In the genomic region with DNA sequence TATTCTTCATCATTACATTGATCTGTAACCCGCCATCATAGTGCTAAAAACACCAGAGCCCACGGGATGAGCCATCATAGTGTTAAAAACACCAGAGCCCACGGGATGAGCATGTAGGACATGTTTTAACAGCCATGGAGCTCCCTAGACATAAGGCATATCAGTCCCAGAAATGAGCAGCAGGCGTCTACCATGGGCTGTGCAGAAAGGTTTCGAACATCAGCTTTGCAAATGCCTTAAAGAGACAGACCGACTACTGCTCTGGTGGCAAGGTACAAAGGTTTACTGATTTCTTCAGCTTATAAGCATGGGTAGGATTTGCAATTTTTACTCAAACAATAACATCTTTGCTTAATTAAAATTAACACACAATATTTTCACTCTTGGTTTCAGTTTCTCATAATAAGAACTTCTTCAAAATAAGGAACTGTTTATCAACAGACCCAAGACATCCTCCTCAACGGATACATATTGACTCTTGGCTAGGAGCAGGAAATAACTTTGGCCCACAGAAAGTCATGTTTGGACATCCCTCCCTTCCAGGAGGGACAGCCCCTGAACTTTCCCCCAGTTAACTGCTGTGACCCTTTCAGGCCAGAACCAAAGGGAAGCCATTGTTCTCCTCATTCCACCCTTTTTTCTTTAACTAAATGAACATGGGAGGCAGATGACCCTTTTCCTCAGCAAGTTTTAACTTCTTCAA, we compare ENCODE assay signal across 23 mouse cellular contexts. TPM values are rescaled to one million over a fixed set of nuclear protein-coding genes. Genes with fewer than 3 reads are reported as not detected.
DNase-seq lines count a peak whose midpoint lies in the region; ATAC-seq lines count a peak whose summit lies in the region.
"Had no signal": no experiment of that assay in that cellular context is flagged by ENCODE, and none has a peak within 500 bp of the region (broad histone marks: within the 10 kb centered on the region; RNA-seq: fewer than 3 reads in every experiment).

No protein-coding gene starts in this region.

- no peaks in the 10 kb centered on the region for H3K27me3 ChIP-seq in liver, embryonic 11.5 days (replicated peaks; ENCODE audit: control insufficient read depth, insufficient read depth, low read length)
- H3K27me3 ChIP-seq in liver, embryonic 12.5 days (replicated peaks): no peaks in the 10 kb centered on the region
- H3K27me3 ChIP-seq in hindbrain, embryonic 12.5 days: no peaks in the 10 kb centered on the region
- H3K27me3 ChIP-seq: embryonic facial prominence, embryonic 12.5 days; midbrain, embryonic 15.5 days had no signal

- 0 out of 2 replicates have a peak, but pooled peaks have one; percentile 41 for ATAC-seq in liver, embryonic 11.5 days (replicated peaks; ENCODE audit: low FRiP score)
- ATAC-seq in liver, embryonic 12.5 days: no peak
- peak; percentile 91 for ATAC-seq in megakaryocyte progenitor cell, adult 5-6 weeks (replicated peaks; ENCODE audit: poor library complexity)
- ATAC-seq in hindbrain, embryonic 12.5 days (ENCODE audit: low FRiP score): no peak
- ATAC-seq: forebrain, postnatal 0 days; midbrain, embryonic 15.5 days had no signal

- DNase-seq in heart, adult 8-10 months (ENCODE audit: low spot score): peak; percentile 19
- DNase-seq in heart, postnatal 4 days: no peak
- DNase-seq in liver, embryonic 11.5 days (ENCODE audit: low spot score): no peak
- peak; percentile 14 for DNase-seq in adipocyte (ENCODE audit: low spot score)
- DNase-seq: cerebellum, adult 11-12 months; cerebellum, postnatal 36 days; forebrain, postnatal 0 days; heart, adult 2 months; kidney, postnatal 14 days; thymus, adult 18-20 months had no signal

- 54% methylated on average over 7 of the region's 7 CpGs for WGBS in liver, embryonic 11.5 days
- WGBS in liver, embryonic 12.5 days (ENCODE audit: insufficient replicate concordance): 32% methylated on average over 7 of the region's 7 CpGs
- 71% methylated on average over 7 of the region's 7 CpGs for WGBS in hindbrain, embryonic 12.5 days

- no peaks in the 10 kb centered on the region for H3K4me1 ChIP-seq in liver, embryonic 11.5 days (replicated peaks; ENCODE audit: control insufficient read depth, insufficient read depth, low read length)
- no peaks in the 10 kb centered on the region for H3K4me1 ChIP-seq in liver, embryonic 12.5 days
- H3K4me1 ChIP-seq in hindbrain, embryonic 12.5 days: no peaks in the 10 kb centered on the region
- H3K4me1 ChIP-seq: embryonic facial prominence, embryonic 12.5 days; midbrain, embryonic 15.5 days had no signal

- no peaks in the 10 kb centered on the region for H3K9me3 ChIP-seq in liver, embryonic 11.5 days (ENCODE audit: control insufficient read depth, low read length)
- H3K9me3 ChIP-seq in liver, embryonic 12.5 days (replicated peaks): no peaks in the 10 kb centered on the region
- H3K9me3 ChIP-seq in hindbrain, embryonic 12.5 days (replicated peaks): no peaks in the 10 kb centered on the region
- H3K9me3 ChIP-seq: embryonic facial prominence, embryonic 12.5 days; hindbrain, embryonic 10.5 days; midbrain, embryonic 15.5 days had no signal

- H3K9ac ChIP-seq in liver, embryonic 11.5 days (ENCODE audit: low read depth, low read length): no peak overlapping the region
- no peak overlapping the region for H3K9ac ChIP-seq in liver, embryonic 12.5 days
- no peak overlapping the region for H3K9ac ChIP-seq in hindbrain, embryonic 12.5 days
- H3K9ac ChIP-seq: embryonic facial prominence, embryonic 12.5 days; forebrain, postnatal 0 days; midbrain, embryonic 15.5 days had no signal

- no peak overlapping the region for H3K4me3 ChIP-seq in liver, embryonic 11.5 days (ENCODE audit: low read depth, low read length)
- no peak overlapping the region for H3K4me3 ChIP-seq in liver, embryonic 12.5 days
- no peak overlapping the region for H3K4me3 ChIP-seq in hindbrain, embryonic 12.5 days
- H3K4me3 ChIP-seq: embryonic facial prominence, embryonic 12.5 days; heart, adult 2 months; hindbrain, embryonic 10.5 days; midbrain, embryonic 15.5 days had no signal

- no peak overlapping the region for H3K27ac ChIP-seq in liver, embryonic 11.5 days (ENCODE audit: low read depth, low read length)
- H3K27ac ChIP-seq in liver, embryonic 12.5 days: no peak overlapping the region
- no peak overlapping the region for H3K27ac ChIP-seq in hindbrain, embryonic 12.5 days
- H3K27ac ChIP-seq: embryonic facial prominence, embryonic 12.5 days; heart, adult 2 months; hindbrain, embryonic 10.5 days; macrophage; midbrain, embryonic 15.5 days had no signal

- H3K4me2 ChIP-seq in liver, embryonic 11.5 days: no peak overlapping the region
- no peak overlapping the region for H3K4me2 ChIP-seq in liver, embryonic 12.5 days
- H3K4me2 ChIP-seq in hindbrain, embryonic 12.5 days (replicated peaks): no peak overlapping the region
- H3K4me2 ChIP-seq: embryonic facial prominence, embryonic 12.5 days; midbrain, embryonic 15.5 days had no signal

- no peaks in the 10 kb centered on the region for H3K36me3 ChIP-seq in liver, embryonic 11.5 days (ENCODE audit: control insufficient read depth, insufficient read depth, low read length)
- H3K36me3 ChIP-seq in liver, embryonic 12.5 days: no peaks in the 10 kb centered on the region
- no peaks in the 10 kb centered on the region for H3K36me3 ChIP-seq in hindbrain, embryonic 12.5 days
- H3K36me3 ChIP-seq: embryonic facial prominence, embryonic 12.5 days; hindbrain, embryonic 10.5 days; midbrain, embryonic 15.5 days had no signal

RNA-seq across cellular contexts. Expression of a gene that starts 10.4 kb away (rescaled TPM):
- total RNA-seq in heart, adult 8-10 months (2022): not detected
- not detected for total RNA-seq in heart, postnatal 4 days (2021)
- polyA plus RNA-seq in liver, embryonic 11.5 days (2014; fragmentation: Nextera tagmentation; extraction: Ambion mirVana): 0.08 and 0.39 TPM in 2 replicates
- 0.06 and 0.20 TPM in 2 replicates for polyA plus RNA-seq in liver, embryonic 12.5 days (2016; fragmentation: Nextera tagmentation; extraction: Ambion mirVana)
- total RNA-seq in megakaryocyte progenitor cell, adult 5-6 weeks (2015): 1.7 and 2.1 TPM in 2 replicates
- total RNA-seq in megakaryocyte progenitor cell, adult 5-6 weeks (2017): 1.2 and 1.4 TPM in 2 replicates
- 0.14 and 0.34 TPM in 2 replicates for polyA plus RNA-seq in hindbrain, embryonic 12.5 days (2016; fragmentation: Nextera tagmentation; extraction: Ambion mirVana)
- total RNA-seq: ES-E14; forebrain, postnatal 0 days; gastrocnemius, adult 18-20 months; left cerebral cortex, adult 8-10 months had no signal
- polyA plus RNA-seq: hindbrain, embryonic 10.5 days; limb, embryonic 11.5 days had no signal

RNA-seq across cellular contexts. Expression of a gene that starts 11.3 kb away (rescaled TPM):
- 1 to 10 TPM in 3 of 4 experiments, under 1 TPM in 1; 0.84 to 2.1 (median 1.8) TPM for total RNA-seq in heart, adult 8-10 months (2022)
- total RNA-seq in heart, postnatal 4 days (2021): 1 to 10 TPM in 1 of 2 experiments, under 1 TPM in 1; 0.83 to 1.7 TPM
- 1.2 and 2.6 TPM in 2 replicates for polyA plus RNA-seq in liver, embryonic 11.5 days (2014; fragmentation: Nextera tagmentation; extraction: Ambion mirVana)
- 1.3 and 1.9 TPM in 2 replicates for polyA plus RNA-seq in liver, embryonic 12.5 days (2016; fragmentation: Nextera tagmentation; extraction: Ambion mirVana)
- total RNA-seq in megakaryocyte progenitor cell, adult 5-6 weeks (2015): 14.9 and 26.9 TPM in 2 replicates
- 17.9 and 22.6 TPM in 2 replicates for total RNA-seq in megakaryocyte progenitor cell, adult 5-6 weeks (2017)
- polyA plus RNA-seq in hindbrain, embryonic 12.5 days (2016; fragmentation: Nextera tagmentation; extraction: Ambion mirVana): 0.40 and 0.61 TPM in 2 replicates
- polyA plus RNA-seq: hindbrain, embryonic 10.5 days had no signal

RNA-seq across cellular contexts. Expression of a gene that starts 38.2 kb away (rescaled TPM):
- 1 to 10 TPM in 1 of 4 experiments, under 1 TPM in 2, not detected in 1; 0.23 to 1.6 (median 0.53) TPM for total RNA-seq in heart, adult 8-10 months (2022)
- 1 to 10 TPM in 1 of 2 experiments, under 1 TPM in 1; 0.31 to 1.0 TPM for total RNA-seq in heart, postnatal 4 days (2021)
- polyA plus RNA-seq in liver, embryonic 11.5 days (2014; fragmentation: Nextera tagmentation; extraction: Ambion mirVana): 0.14 and 0.27 TPM in 2 replicates
- polyA plus RNA-seq in liver, embryonic 12.5 days (2016; fragmentation: Nextera tagmentation; extraction: Ambion mirVana): 0.10 and 0.15 TPM in 2 replicates
- total RNA-seq in megakaryocyte progenitor cell, adult 5-6 weeks (2015): not detected in 2 replicates
- not detected in 2 replicates for total RNA-seq in megakaryocyte progenitor cell, adult 5-6 weeks (2017)
- 0.23 and 0.25 TPM in 2 replicates for polyA plus RNA-seq in hindbrain, embryonic 12.5 days (2016; fragmentation: Nextera tagmentation; extraction: Ambion mirVana)
- total RNA-seq: adrenal gland, adult 18-20 months; gastrocnemius, adult 18-20 months had no signal
- polyA plus RNA-seq: forebrain, postnatal 0 days; hindbrain, embryonic 10.5 days; limb, embryonic 11.5 days; macrophage; stomach, embryonic 14.5 days had no signal

Comparison
In these comparisons a context has a peak if more than half of its experiments do, and no peak if none do; other contexts are left out.
1. DNase-seq: peak in heart, adult 8-10 months (single experiment) and adipocyte (single experiment); none in heart, postnatal 4 days (single experiment) and liver, embryonic 11.5 days (single experiment).
2. ATAC-seq: peak in liver, embryonic 11.5 days (single experiment) and megakaryocyte progenitor cell, adult 5-6 weeks (single experiment); none in liver, embryonic 12.5 days (single experiment) and hindbrain, embryonic 12.5 days (single experiment).
3. RNA of a gene that starts 11.3 kb away (total RNA-seq): 14.9 to 26.9 TPM in megakaryocyte progenitor cell, adult 5-6 weeks; 0.84 to 2.1 TPM in heart, adult 8-10 months and 0.83 to 1.7 TPM in heart, postnatal 4 days; every median in the first group is over 4 times any median in the second.